Mouse (Mus musculus) C2C12 (cell line): Measurements from ENCODE around the gene Slc34a1.

ENCODE experiments used
- CEBPB ChIP-seq: IDR thresholded peaks from one replicate; pipeline ENCODE4 v1.6.1; 2011; ENCODE audit warnings: low read depth, mild to moderate bottlenecking, control low read depth, moderate library complexity
- CTCF ChIP-seq: IDR thresholded peaks from one replicate; pipeline ENCODE4 v1.5.1; 2011; ENCODE audit not compliant: control insufficient read depth, insufficient read depth, insufficient read length
- FOSL1 ChIP-seq: IDR thresholded peaks from one replicate; pipeline ENCODE4 v1.8.0; 2011; ENCODE audit warnings: mild to moderate bottlenecking, low read length; ENCODE audit not compliant: poor library complexity, insufficient read depth, severe bottlenecking
- MAX ChIP-seq: IDR thresholded peaks from one replicate; pipeline ENCODE4 v1.6.1; 2011; ENCODE audit warnings: mild to moderate bottlenecking, control low read depth
- MYOD1 ChIP-seq: IDR thresholded peaks from one replicate; pipeline ENCODE4 v1.6.1; 2011; ENCODE audit warnings: low read depth; ENCODE audit not compliant: control insufficient read depth, insufficient read length
- MYOG ChIP-seq: IDR thresholded peaks from one replicate; pipeline ENCODE4 v1.6.1; 2011; ENCODE audit not compliant: control insufficient read depth, insufficient read length; ENCODE audit errors: extremely low read depth
- USF1 ChIP-seq: IDR thresholded peaks from one replicate; pipeline ENCODE4 v1.6.1; 2011; ENCODE audit warnings: low read depth, mild to moderate bottlenecking, control low read depth, moderate library complexity

- TF ChIP-seq CTCF (no peak), MYOD1 (no peak), MAX (no peak), MYOG (no peak), CEBPB (no peak), FOSL1 (no peak), USF1 (no peak)
These were observed 1.5 kb downstream of the Slc34a1 start for GRCm38 (mm10) chr13:55399300-55400038.
